Mouse (Mus musculus): ENCODE results near the gene Zglp1. TPM values are rescaled to one million over a fixed set of nuclear protein-coding genes. Genes with fewer than 3 reads are reported as not detected.
"Not testable (repeated sequence)": the region's sequence is repeated elsewhere in the genome, so short reads cannot be mapped to it uniquely, and the experiment has no call there.

Gene Zglp1
- total RNA-seq, 2 experiments from 2014 or later, result not detected

GRCm38 (mm10) chr9:21073044-21073840 is 6.3 kb upstream of the Zglp1 start, which contains the start of the genes Gm49373 and Fdx1l:
Gene Gm49373, minus strand, starts transcription at chr9:21073096.
Gene Fdx1l, minus strand, starts transcription at chr9:21073614.
- peak; percentile 69 to 88 for DNase-seq (ENCODE audit: low spot score in 2 of 2)

- DNase-seq (ENCODE audit: low spot score in 2 of 2), result no peak
Observed at GRCm38 (mm10) chr9:21072641-21073040, 5.7 kb upstream of the Zglp1 start.

- DNase-seq (ENCODE audit: low spot score in 2 of 2), result no peak
Observed at GRCm38 (mm10) chr9:21062928-21063327, 4.0 kb downstream of the Zglp1 start.

- DNase-seq (ENCODE audit: low spot score in 2 of 2), result no peak
Observed at GRCm38 (mm10) chr9:21051578-21051977, 15.3 kb downstream of the Zglp1 start.

GRCm38 (mm10) chr9:21045235-21045634 is 21.7 kb downstream of the Zglp1 start:
- no peak for DNase-seq (ENCODE audit: low spot score in 2 of 2)

- DNase-seq (ENCODE audit: low spot score in 2 of 2), result not testable (repeated sequence)
Observed at GRCm38 (mm10) chr9:21044785-21045184, 22.1 kb downstream of the Zglp1 start.

- DNase-seq (ENCODE audit: low spot score in 2 of 2), result no peak
Observed at GRCm38 (mm10) chr9:21043563-21043962, 23.3 kb downstream of the Zglp1 start.

- DNase-seq (ENCODE audit: low spot score in 2 of 2), result no peak
Observed at GRCm38 (mm10) chr9:21041308-21041707, 25.6 kb downstream of the Zglp1 start.

GRCm38 (mm10) chr9:21039779-21040178 is 27.1 kb downstream of the Zglp1 start:
- DNase-seq (ENCODE audit: low spot score in 2 of 2), result no peak

GRCm38 (mm10) chr9:21037481-21037891 is 29.4 kb downstream of the Zglp1 start:
- DNase-seq (ENCODE audit: low spot score in 2 of 2), result peak in 1 of 2 experiments; percentile 44

GRCm38 (mm10) chr9:21036666-21037065 is 30.2 kb downstream of the Zglp1 start:
- DNase-seq (ENCODE audit: low spot score in 2 of 2), result no peak

GRCm38 (mm10) chr9:21036161-21036560 is 30.7 kb downstream of the Zglp1 start:
- no peak for DNase-seq (ENCODE audit: low spot score in 2 of 2)

GRCm38 (mm10) chr9:21035586-21035985 is 31.3 kb downstream of the Zglp1 start:
- no peak for DNase-seq (ENCODE audit: low spot score in 2 of 2)

- no peak for DNase-seq (ENCODE audit: low spot score in 2 of 2)
Observed at GRCm38 (mm10) chr9:21034481-21035085, 32.3 kb downstream of the Zglp1 start.

GRCm38 (mm10) chr9:21033136-21033535 is 33.8 kb downstream of the Zglp1 start:
- peak; percentile 54 to 79 for DNase-seq (ENCODE audit: low spot score in 2 of 2)

- no peak for DNase-seq (ENCODE audit: low spot score in 2 of 2)
Observed at GRCm38 (mm10) chr9:21032491-21032890, 34.4 kb downstream of the Zglp1 start.

- no peak for DNase-seq (ENCODE audit: low spot score in 2 of 2)
Observed at GRCm38 (mm10) chr9:21031896-21032351, 35.0 kb downstream of the Zglp1 start, which contains the start of gene Icam5. Gene Icam5, plus strand, starts transcription at chr9:21032073.

- peak in 1 of 2 experiments; percentile 66 for DNase-seq (ENCODE audit: low spot score in 2 of 2)
Observed at GRCm38 (mm10) chr9:21031251-21031895, 35.5 kb downstream of the Zglp1 start.

GRCm38 (mm10) chr9:21030781-21031250 is 36.1 kb downstream of the Zglp1 start:
- DNase-seq (ENCODE audit: low spot score in 2 of 2), result peak; percentile 47 to 84

- DNase-seq (ENCODE audit: low spot score in 2 of 2), result no peak
Observed at GRCm38 (mm10) chr9:21030055-21030600, 36.8 kb downstream of the Zglp1 start.
